Mouse (Mus musculus) stomach, embryonic 16.5 days (tissue): Measurements from ENCODE around the gene Rarb. TPM values are rescaled to one million over a fixed set of nuclear protein-coding genes. Genes with fewer than 3 reads are reported as not detected.

Source experiments
- ATAC-seq: fragments of 200-750 bp; cut with Nextera tagmentation; 2 replicates; pipeline ENCODE4 v1.8.0; 2017; ENCODE audit warnings: moderate number of reproducible peaks, moderate TSS enrichment; ENCODE audit not compliant: insufficient read depth, low FRiP score
- H3K27ac ChIP-seq: fragments of 300-500 bp; sonication (generic); 2 replicates; pipeline ENCODE4 v1.5.1; 2014; ENCODE audit warnings: low read length
- H3K27me3 ChIP-seq: fragments of 300-500 bp; sonication (generic); 2 replicates; pipeline ENCODE4 v1.6.1; 2014; ENCODE audit warnings: low read length, control low read depth, mixed read lengths; ENCODE audit not compliant: control insufficient read depth, insufficient read depth
- H3K36me3 ChIP-seq: fragments of 300-500 bp; sonication (generic); 2 replicates; pipeline ENCODE4 v1.6.1; 2014; ENCODE audit warnings: low read length; ENCODE audit not compliant: control insufficient read depth, insufficient read depth
- H3K4me1 ChIP-seq: fragments of 300-500 bp; sonication (generic); 2 replicates; pipeline ENCODE4 v1.6.1; 2014; ENCODE audit warnings: low read length, control low read depth, mixed read lengths; ENCODE audit not compliant: control insufficient read depth, insufficient read depth
- H3K4me2 ChIP-seq: fragments of 300-500 bp; sonication (generic); 2 replicates; pipeline ENCODE4 v1.6.1; 2014; ENCODE audit warnings: low read depth, low read length, mixed read lengths
- H3K4me3 ChIP-seq: fragments of 300-500 bp; sonication (generic); replicated peaks from 2 replicates; pipeline ENCODE4 v1.5.1; 2014; ENCODE audit warnings: mild to moderate bottlenecking, low read length
- H3K9ac ChIP-seq: fragments of 300-500 bp; sonication (generic); 2 replicates; pipeline ENCODE4 v1.6.1; 2014; ENCODE audit warnings: low read length
- H3K9me3 ChIP-seq: fragments of 300-500 bp; sonication (generic); replicated peaks from 2 replicates; pipeline ENCODE4 v1.6.1; 2016; ENCODE audit warnings: low read length, control low read depth; ENCODE audit not compliant: control insufficient read depth
- WGBS: fragments of 180-500 bp; shearing (Covaris S2); extraction: QIAGEN DNeasy Blood & Tissue Kit; methylation state at CpG from one replicate; pipeline ENCODE4 v1.1.7; 2014; 5-methylcytosine and 5-hydroxymethylcytosine counted together
- polyA plus RNA-seq: library from polyadenylated mRNA; unstranded; fragments of >200 nt; fragmentation: Nextera tagmentation; extraction: Ambion mirVana; gene quantifications from 2 replicates; pipeline ENCODE4 v1.2.1, GENCODE M21; 2015

The Rarb gene
- polyA plus RNA-seq, 1 experiment from 2014 or later, result 17.9 TPM

- Histone ChIP-seq H3K9me3 (no peaks in the 10 kb centered on the region), H3K27ac (peak overlapping the region; percentile 55), H3K36me3 (no peaks in the 10 kb centered on the region), H3K9ac (no peak overlapping the region; the same call in 1 of the 2 replicates), H3K27me3 (no peaks in the 10 kb centered on the region), H3K4me1 (peaks cover 7% of the 10 kb centered on the region), H3K4me3 (no peak overlapping the region), H3K4me2 (0 out of 2 replicates have a peak overlapping the region, but pooled peaks have one; percentile 14)
- 68% methylated on average over 13 of the region's 13 CpGs for WGBS
- ATAC-seq, result peak; percentile 50; the same call in 1 of the 2 replicates
Observed at GRCm38 (mm10) chr14:16740982-16741739, 77.8 kb downstream of the Rarb start.

- WGBS, result 77% methylated on average over 1 of the region's 1 CpGs
- Histone ChIP-seq H3K4me1 (peaks cover 28% of the 10 kb centered on the region), H3K9ac (no peak overlapping the region), H3K27ac (no peak overlapping the region), H3K4me2 (no peak overlapping the region), H3K9me3 (no peaks in the 10 kb centered on the region), H3K4me3 (no peak overlapping the region), H3K27me3 (no peaks in the 10 kb centered on the region), H3K36me3 (no peaks in the 10 kb centered on the region)
- no peak for ATAC-seq
Observed at GRCm38 (mm10) chr14:16738538-16738937, 80.4 kb downstream of the Rarb start.

GRCm38 (mm10) chr14:16737781-16738180 lies 81.2 kb downstream of the Rarb start:
- no peak for ATAC-seq
- no peak overlapping the region for H3K27ac ChIP-seq
- H3K4me2 ChIP-seq, result no peak overlapping the region
- H3K4me1 ChIP-seq, result peaks cover 35% of the 10 kb centered on the region
- H3K9me3 ChIP-seq, result no peaks in the 10 kb centered on the region
- 81% methylated on average over 1 of the region's 1 CpGs for WGBS
- no peak overlapping the region for H3K9ac ChIP-seq
- H3K4me3 ChIP-seq, result no peak overlapping the region
- no peaks in the 10 kb centered on the region for H3K27me3 ChIP-seq
- no peaks in the 10 kb centered on the region for H3K36me3 ChIP-seq

GRCm38 (mm10) chr14:16735331-16736012 lies 83.5 kb downstream of the Rarb start:
- 26% methylated on average over 4 of the region's 4 CpGs for WGBS
- peaks cover 28% of the 10 kb centered on the region for H3K4me1 ChIP-seq
- no peaks in the 10 kb centered on the region for H3K36me3 ChIP-seq
- 0 out of 2 replicates have a peak overlapping the region, but pooled peaks have one; percentile 14 for H3K27ac ChIP-seq
- no peak overlapping the region for H3K4me3 ChIP-seq
- no peak overlapping the region for H3K4me2 ChIP-seq
- no peak overlapping the region for H3K9ac ChIP-seq
- ATAC-seq, result no peak; the same call in 1 of the 2 replicates
- no peaks in the 10 kb centered on the region for H3K27me3 ChIP-seq
- no peaks in the 10 kb centered on the region for H3K9me3 ChIP-seq

- Histone ChIP-seq H3K27me3 (no peaks in the 10 kb centered on the region), H3K4me1 (peaks cover 28% of the 10 kb centered on the region), H3K36me3 (no peaks in the 10 kb centered on the region), H3K27ac (peak overlapping the region; percentile 9; the same call in 1 of the 2 replicates), H3K9ac (no peak overlapping the region), H3K4me3 (no peak overlapping the region), H3K9me3 (no peaks in the 10 kb centered on the region), H3K4me2 (0 out of 2 replicates have a peak overlapping the region, but pooled peaks have one; percentile 2)
- WGBS, result 20% methylated on average over 9 of the region's 9 CpGs
- ATAC-seq, result 0 out of 2 replicates have a peak, but pooled peaks have one; percentile 30
Observed at GRCm38 (mm10) chr14:16733595-16734298, 85.2 kb downstream of the Rarb start.

GRCm38 (mm10) chr14:16732054-16732453 lies 86.9 kb downstream of the Rarb start:
- Histone ChIP-seq H3K4me2 (no peak overlapping the region), H3K27me3 (no peaks in the 10 kb centered on the region), H3K4me1 (peaks cover 32% of the 10 kb centered on the region), H3K27ac (no peak overlapping the region), H3K9ac (no peak overlapping the region), H3K36me3 (no peaks in the 10 kb centered on the region), H3K9me3 (no peaks in the 10 kb centered on the region), H3K4me3 (no peak overlapping the region)
- WGBS, result 34% methylated on average over 2 of the region's 2 CpGs
- ATAC-seq, result peak; percentile 64; the same call in 1 of the 2 replicates

DNA sequence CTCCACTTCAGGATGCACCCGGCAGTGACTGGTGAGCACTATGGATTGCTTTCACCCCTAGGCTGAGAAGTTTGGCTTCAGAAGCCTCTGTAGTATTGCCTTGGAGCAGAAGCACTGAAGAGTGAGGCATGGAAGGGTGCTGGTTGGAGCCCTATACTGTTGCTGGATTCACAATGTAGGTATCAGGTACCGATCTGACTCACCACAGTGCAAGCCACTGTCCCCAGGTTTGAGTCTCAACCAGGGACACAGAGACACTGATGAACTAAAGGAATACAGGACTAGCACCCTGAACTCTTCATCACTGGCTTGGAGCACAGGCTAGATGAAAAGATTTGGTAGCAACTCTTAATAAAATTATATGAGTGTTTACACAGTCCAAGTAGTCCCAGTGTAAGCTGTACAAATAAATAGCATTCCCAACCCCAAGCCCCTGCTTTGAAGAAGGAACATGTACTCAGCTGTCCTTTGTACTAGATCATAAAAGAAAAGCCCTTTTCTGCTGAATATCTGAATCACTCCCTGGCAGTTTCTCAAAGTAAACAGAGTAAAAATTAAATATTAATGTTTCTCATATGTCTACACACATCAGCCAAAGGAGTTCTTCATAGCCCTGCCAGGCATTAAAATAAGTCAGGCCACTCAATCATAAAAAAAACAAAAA lies 90.6 kb downstream of the Rarb start:
- no peak overlapping the region for H3K4me2 ChIP-seq
- no peaks in the 10 kb centered on the region for H3K27me3 ChIP-seq
- no peak overlapping the region for H3K4me3 ChIP-seq
- no peaks in the 10 kb centered on the region for H3K36me3 ChIP-seq
- H3K9me3 ChIP-seq, result no peaks in the 10 kb centered on the region
- H3K9ac ChIP-seq, result no peak overlapping the region
- H3K4me1 ChIP-seq, result peaks cover 9% of the 10 kb centered on the region; the same call in 1 of the 2 replicates
- H3K27ac ChIP-seq, result peak overlapping the region; percentile 48
- WGBS, result 86% methylated on average over 2 of the region's 2 CpGs
- ATAC-seq, result peak; percentile 33; the same call in 1 of the 2 replicates

GRCm38 (mm10) chr14:16723991-16724390 lies 95.0 kb downstream of the Rarb start:
- 89% methylated on average over 15 of the region's 15 CpGs for WGBS
- H3K9ac ChIP-seq, result no peak overlapping the region
- H3K36me3 ChIP-seq, result no peaks in the 10 kb centered on the region
- H3K9me3 ChIP-seq, result no peaks in the 10 kb centered on the region
- H3K4me3 ChIP-seq, result no peak overlapping the region
- no peak overlapping the region for H3K4me2 ChIP-seq
- ATAC-seq, result no peak
- H3K27ac ChIP-seq, result no peak overlapping the region
- H3K4me1 ChIP-seq, result 0 out of 2 replicates have a peak, but pooled peaks cover 4% of the 10 kb centered on the region
- no peaks in the 10 kb centered on the region for H3K27me3 ChIP-seq
